12 mouse cellular contexts compared by ENCODE assay signal in the genomic region with DNA sequence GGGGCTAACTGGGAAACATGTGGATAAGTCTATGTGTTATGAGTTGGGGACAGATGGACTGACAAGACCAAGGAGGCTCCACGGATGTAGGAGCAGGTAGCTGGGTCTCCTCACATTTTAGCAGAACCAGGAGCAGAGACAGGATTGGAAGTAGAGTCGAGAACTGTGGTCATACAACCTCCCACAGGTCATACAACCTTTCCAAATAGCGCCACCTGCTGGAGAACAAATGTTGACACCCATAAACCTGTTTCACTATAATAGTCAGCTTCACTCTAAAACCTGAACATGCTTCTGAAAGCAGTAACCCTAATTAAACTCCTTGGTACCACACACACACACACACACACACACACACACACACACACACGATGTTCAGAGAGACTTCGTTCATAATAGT. TPM values are rescaled to one million over a fixed set of nuclear protein-coding genes. Genes with fewer than 3 reads are reported as not detected.
DNase-seq lines count a peak whose midpoint lies in the region; ATAC-seq and TF ChIP-seq lines count a peak whose summit lies in the region.
"Had no signal": no experiment of that assay in that cellular context is flagged by ENCODE, and none has a peak within 500 bp of the region (broad histone marks: within the 10 kb centered on the region; RNA-seq: fewer than 3 reads in every experiment).

No protein-coding gene starts in this region.

- H3K9me3 ChIP-seq in ES-E14 (ENCODE audit: control insufficient read depth, insufficient read depth, low read depth, low read length), result no peaks in the 10 kb centered on the region
- H3K9me3 ChIP-seq in liver, embryonic 14.5 days (ENCODE audit: control insufficient read depth, low read length), result no peaks in the 10 kb centered on the region
- 0 out of 2 replicates have a peak, but pooled peaks cover 7% of the 10 kb centered on the region for H3K9me3 ChIP-seq in neural tube, embryonic 15.5 days (replicated peaks)
- H3K9me3 ChIP-seq: hindbrain, embryonic 15.5 days; midbrain, embryonic 12.5 days had no signal

- no peak overlapping the region for H3K4me3 ChIP-seq in left cerebral cortex, adult 2 months
- no peak overlapping the region for H3K4me3 ChIP-seq in ES-E14 (ENCODE audit: insufficient read depth in 1 of 2, low read depth in 1 of 2, low read length in 2 of 2, poor library complexity in 1 of 2, severe bottlenecking in 1 of 2)
- no peak overlapping the region for H3K4me3 ChIP-seq in liver, embryonic 14.5 days (ENCODE audit: insufficient read depth in 1 of 2, low read depth in 2 of 2, low read length in 2 of 2)
- H3K4me3 ChIP-seq in neural tube, embryonic 15.5 days (replicated peaks), result no peak overlapping the region
- H3K4me3 ChIP-seq: hindbrain, embryonic 15.5 days; limb, embryonic 12.5 days; midbrain, embryonic 12.5 days had no signal

- H3K4me1 ChIP-seq in ES-E14 (ENCODE audit: control insufficient read depth in 2 of 2, insufficient read depth in 2 of 2, low read length in 2 of 2, poor library complexity in 1 of 2), result peaks cover 0 to 12% of the 10 kb centered on the region in 2 experiments; a peak in 2 of 4 replicates
- no peaks in the 10 kb centered on the region for H3K4me1 ChIP-seq in liver, embryonic 14.5 days (replicated peaks; ENCODE audit: control insufficient read depth in 2 of 2, insufficient read depth in 2 of 2, low read length in 1 of 2)
- H3K4me1 ChIP-seq in neural tube, embryonic 15.5 days, result no peaks in the 10 kb centered on the region
- H3K4me1 ChIP-seq: hindbrain, embryonic 15.5 days; limb, embryonic 12.5 days; midbrain, embryonic 12.5 days had no signal

- TF ChIP-seq CTCF in left cerebral cortex, adult 2 months (IDR thresholded peaks at IDR 0.05), result peak; percentile 19
- TF ChIP-seq CTCF in liver, embryonic 14.5 days (IDR thresholded peaks at IDR 0.05; ENCODE audit: low read depth), result peak; percentile 68

- H3K4me2 ChIP-seq in liver, embryonic 14.5 days (ENCODE audit: low read depth), result no peak overlapping the region
- no peak overlapping the region for H3K4me2 ChIP-seq in neural tube, embryonic 15.5 days
- H3K4me2 ChIP-seq: hindbrain, embryonic 15.5 days; limb, embryonic 12.5 days; midbrain, embryonic 12.5 days had no signal

- intact Hi-C loops in left cerebral cortex, adult 2 months (cut with DNase I), result no loop called here

- no peaks in the 10 kb centered on the region for H3K27me3 ChIP-seq in liver, embryonic 14.5 days (ENCODE audit: control insufficient read depth, insufficient read depth, low read length)
- no peaks in the 10 kb centered on the region for H3K27me3 ChIP-seq in neural tube, embryonic 15.5 days (replicated peaks)
- H3K27me3 ChIP-seq: hindbrain, embryonic 15.5 days; limb, embryonic 12.5 days; midbrain, embryonic 12.5 days had no signal

- DNase-seq in left cerebral cortex, adult 2 months (ENCODE audit: extremely low spot score in 1 of 2, low spot score in 2 of 2), result no peak
- no peak for DNase-seq in left cerebral cortex, adult 8-10 months (ENCODE audit: low spot score in 2 of 2)
- peak; percentile 47 to 52 for DNase-seq in B cell, adult 2 months
- DNase-seq in ES-E14 (ENCODE audit: low read depth, low spot score), result peak; percentile 60
- peak; percentile 24 to 37 (median 28) for DNase-seq in liver, embryonic 14.5 days (ENCODE audit: low read depth in 3 of 3, low spot score in 3 of 3)
- DNase-seq in urinary bladder, postnatal 10 days (ENCODE audit: low spot score), result no peak
- DNase-seq: cerebellum, adult 2 months; spleen, adult 18-20 months had no signal

- no peak for TF ChIP-seq EP300 in liver, embryonic 14.5 days (IDR thresholded peaks at IDR 0.05; ENCODE audit: low read depth)

- no peak overlapping the region for H3K9ac ChIP-seq in ES-E14 (ENCODE audit: insufficient read depth, low read depth, low read length, poor library complexity, severe bottlenecking)
- H3K9ac ChIP-seq in liver, embryonic 14.5 days (replicated peaks), result no peak overlapping the region
- H3K9ac ChIP-seq in neural tube, embryonic 15.5 days (replicated peaks), result no peak overlapping the region
- H3K9ac ChIP-seq: hindbrain, embryonic 15.5 days; limb, embryonic 12.5 days; midbrain, embryonic 12.5 days had no signal

- no peaks in the 10 kb centered on the region for H3K36me3 ChIP-seq in ES-E14 (ENCODE audit: control insufficient read depth, insufficient read depth, low read length, poor library complexity, severe bottlenecking)
- no peaks in the 10 kb centered on the region for H3K36me3 ChIP-seq in liver, embryonic 14.5 days (replicated peaks; ENCODE audit: control insufficient read depth, insufficient read depth, low read depth)
- no peaks in the 10 kb centered on the region for H3K36me3 ChIP-seq in neural tube, embryonic 15.5 days
- H3K36me3 ChIP-seq: hindbrain, embryonic 15.5 days; limb, embryonic 12.5 days; midbrain, embryonic 12.5 days had no signal

- H3K27ac ChIP-seq in left cerebral cortex, adult 2 months, result no peak overlapping the region
- no peak overlapping the region; the same call in 1 of the 2 replicates for H3K27ac ChIP-seq in ES-E14 (ENCODE audit: insufficient read depth, low read depth, low read length, poor library complexity, severe bottlenecking)
- no peak overlapping the region for H3K27ac ChIP-seq in liver, embryonic 14.5 days
- no peak overlapping the region for H3K27ac ChIP-seq in neural tube, embryonic 15.5 days (replicated peaks)
- H3K27ac ChIP-seq: hindbrain, embryonic 15.5 days; limb, embryonic 12.5 days; midbrain, embryonic 12.5 days had no signal

- ATAC-seq in liver, embryonic 14.5 days (ENCODE audit: insufficient read depth), result no peak
- no peak for ATAC-seq in neural tube, embryonic 15.5 days (ENCODE audit: low FRiP score)

- 36% methylated on average over 5 of the region's 5 CpGs for WGBS in liver, embryonic 14.5 days (ENCODE audit: insufficient replicate concordance)
- WGBS in neural tube, embryonic 15.5 days, result 56% methylated on average over 5 of the region's 5 CpGs

- in situ Hi-C loops in ES-E14 (cut with MboI; ENCODE audit: low sequenced_read_pairs in 2 of 2, unreplicated experiment in 2 of 2), result no loop called here

TF ChIP-seq in ES-E14, 5 proteins besides CTCF, POLR2A, EP300 and RAD21:
- TF ChIP-seq ZC3H11A (IDR thresholded peaks at IDR 0.05; ENCODE audit: borderline replicate concordance, low read depth, low read length) (no peak), HCFC1 (IDR thresholded peaks at IDR 0.05; ENCODE audit: borderline replicate concordance, insufficient read depth, low read length) (no peak), ZNF384 (IDR thresholded peaks at IDR 0.05; ENCODE audit: low read depth, low read length) (no peak), MAFK (IDR thresholded peaks at IDR 0.05; ENCODE audit: insufficient read depth, low read depth, low read length) (no peak), CHD2 (IDR thresholded peaks at IDR 0.05; ENCODE audit: low read depth, low read length) (no peak)
TF ChIP-seq in ES-E14: peak in this region for 0.

RNA-seq across cellular contexts. Expression of a gene that starts 50.7 kb away (rescaled TPM):
- total RNA-seq in left cerebral cortex, adult 2 months (2021), result 10 to 100 TPM; 40.4 to 46.1 TPM
- 10 to 100 TPM; 39.6 to 43.1 (median 42.7) TPM for total RNA-seq in left cerebral cortex, adult 8-10 months (2022)
- total RNA-seq in ES-E14 (2012; rRNA removed), result 9.9 and 10.7 TPM in 2 replicates
- polyA plus RNA-seq in liver, embryonic 14.5 days (2012; rRNA removed), result 2.4 TPM in 2 replicates
- polyA plus RNA-seq in liver, embryonic 14.5 days (2014; fragmentation: Nextera tagmentation; extraction: Ambion mirVana), result 1.1 and 1.8 TPM in 2 replicates
- 4.8 and 6.0 TPM in 2 replicates for polyA plus RNA-seq in neural tube, embryonic 15.5 days (2015; fragmentation: Nextera tagmentation; extraction: Ambion mirVana)

Comparison
In these comparisons a context has a peak if more than half of its experiments do, and no peak if none do; other contexts are left out.
1. DNase-seq: peak in B cell, adult 2 months (2 of 2), ES-E14 (single experiment) and liver, embryonic 14.5 days (3 of 3); none in left cerebral cortex, adult 2 months (0 of 2), left cerebral cortex, adult 8-10 months (0 of 2) and urinary bladder, postnatal 10 days (single experiment).